Mouse (Mus musculus): ENCODE results near the gene Scrt2.
A peak's percentile ranks its signal among the peaks of the same experiment; 100 is the strongest.

The Scrt2 gene

GRCm38 (mm10) chr2:152081641-152082448, 516 bp downstream of the Scrt2 start:
- DNase-seq (ENCODE audit: low spot score in 2 of 2) = peak; percentile 67 to 68

DNA sequence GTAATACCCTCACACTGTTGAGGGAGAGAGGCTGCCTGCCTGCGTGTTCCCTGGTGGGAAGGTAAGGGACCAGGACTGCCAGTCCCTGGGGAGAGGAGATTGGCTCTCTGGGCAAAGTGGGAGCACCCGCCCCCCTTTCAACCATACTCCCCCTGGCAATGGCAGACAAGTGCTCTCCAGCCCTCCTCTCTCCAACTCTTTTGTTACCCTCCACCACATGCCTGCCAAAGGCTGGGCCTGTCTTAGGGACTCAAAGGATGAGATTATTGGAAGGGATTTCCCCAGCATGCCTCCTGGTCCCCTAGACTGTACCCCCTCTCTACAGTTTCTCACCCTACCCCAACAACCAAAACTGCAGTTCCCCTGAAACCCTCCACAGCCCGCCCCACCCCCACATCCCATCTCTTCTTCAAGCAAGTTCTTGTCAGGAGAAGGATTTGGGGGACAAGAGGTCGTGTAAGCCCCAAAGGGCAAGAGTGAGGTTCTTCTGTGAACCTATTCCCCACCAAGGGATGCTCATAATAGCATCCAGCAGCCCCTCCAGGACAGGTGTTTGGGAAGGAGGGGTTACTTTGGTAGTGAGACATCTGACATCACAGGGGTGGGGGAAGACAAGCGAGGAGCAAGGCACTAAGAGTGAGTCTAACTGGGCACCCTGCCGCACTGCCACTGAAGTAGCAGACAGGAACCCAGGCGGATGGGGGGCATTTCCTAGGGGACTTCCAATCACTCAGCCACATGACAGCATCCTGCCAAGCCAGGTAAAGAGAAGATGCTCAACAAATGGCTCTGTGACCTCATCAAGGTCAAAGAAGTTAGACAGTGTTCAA, 1.3 kb downstream of the Scrt2 start:
- DNase-seq (ENCODE audit: low spot score in 2 of 2) = no peak

DNA sequence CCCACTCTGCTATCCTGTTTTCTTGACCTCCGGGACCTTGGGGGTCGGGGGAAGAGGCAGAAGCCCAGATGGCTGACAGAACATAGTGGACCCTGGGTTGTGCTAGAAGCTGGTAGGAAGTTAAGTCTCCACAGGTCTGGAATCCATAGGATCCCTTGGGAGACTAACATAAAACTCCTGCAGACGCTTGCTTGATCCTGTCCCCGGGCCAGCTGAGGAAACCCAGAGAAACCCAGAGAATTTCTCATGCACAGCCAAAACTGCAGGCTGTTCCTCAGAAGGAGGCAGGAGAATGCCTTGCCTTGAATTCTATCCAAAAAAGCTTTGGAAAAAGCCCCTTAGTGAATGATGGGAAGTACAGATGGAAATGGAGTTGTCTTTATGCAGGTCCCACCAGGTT, 2.1 kb downstream of the Scrt2 start:
- DNase-seq (ENCODE audit: low spot score in 2 of 2) = no peak

DNA sequence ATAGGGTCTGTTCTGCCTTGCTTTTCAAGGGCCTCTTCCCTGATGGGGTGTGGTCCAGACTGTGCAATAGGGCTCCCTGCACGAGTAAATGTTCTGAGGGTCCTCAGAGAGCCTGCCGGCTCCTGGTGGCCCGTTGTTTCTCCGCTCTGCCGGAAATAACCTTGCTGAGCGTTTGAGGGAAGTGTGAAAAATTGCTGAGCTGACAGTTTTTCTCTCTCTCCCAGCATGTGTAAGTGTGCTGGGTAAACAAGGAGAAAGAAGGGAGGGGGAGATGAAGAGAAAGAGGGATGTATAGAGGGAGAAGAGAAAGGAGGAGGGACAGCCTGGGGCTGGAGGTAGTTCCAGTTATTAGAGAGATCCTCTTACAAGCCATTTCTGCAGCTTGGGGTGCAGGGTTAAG, 3.0 kb downstream of the Scrt2 start:
- no peak for DNase-seq (ENCODE audit: low spot score in 2 of 2)

DNA sequence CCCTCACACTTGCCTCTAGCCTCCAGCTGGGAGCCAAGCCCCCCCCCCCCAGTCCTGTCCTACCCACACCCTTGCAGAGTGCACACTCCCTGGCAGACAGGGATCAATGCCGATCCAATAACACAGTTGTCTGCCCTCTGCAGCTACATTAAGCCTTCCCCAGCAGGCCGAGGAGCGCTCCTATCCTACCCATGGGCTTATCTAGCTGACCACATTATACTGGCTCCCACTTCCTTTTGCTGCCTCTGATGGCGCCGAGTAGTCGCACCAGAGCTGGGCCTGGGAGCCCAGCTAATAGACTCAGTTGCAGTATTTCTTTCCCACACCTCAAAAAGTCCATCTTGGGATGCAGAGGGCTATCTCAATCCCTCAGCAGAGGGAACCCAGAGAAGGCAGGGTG, 4.1 kb downstream of the Scrt2 start:
- no peak for DNase-seq (ENCODE audit: low spot score in 2 of 2)

GRCm38 (mm10) chr2:152086451-152086850, 5.1 kb downstream of the Scrt2 start:
- no peak for DNase-seq (ENCODE audit: low spot score in 2 of 2)

GRCm38 (mm10) chr2:152087111-152087510, 5.8 kb downstream of the Scrt2 start:
- DNase-seq (ENCODE audit: low spot score in 2 of 2) = peak in 1 of 2 experiments; percentile 60

DNA sequence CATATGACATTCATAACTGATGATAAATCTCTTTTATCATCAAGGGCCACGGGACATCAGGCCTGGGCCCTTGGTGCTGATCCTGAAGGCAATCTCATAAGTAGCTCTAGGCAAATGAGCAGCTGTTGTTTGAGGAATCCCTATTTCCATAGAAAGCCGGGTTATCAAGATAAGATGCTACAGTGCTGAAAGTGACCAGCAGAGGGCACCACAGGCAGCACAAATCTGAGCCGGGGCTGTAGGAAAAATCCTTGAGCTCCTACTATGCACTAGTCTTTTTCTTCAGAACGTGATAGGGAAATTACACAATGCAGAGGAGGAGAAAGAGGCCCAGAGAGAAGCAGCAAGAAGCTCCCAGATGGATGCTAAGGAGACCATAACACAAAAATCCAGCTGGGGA, 7.7 kb downstream of the Scrt2 start:
- peak in 1 of 2 experiments; percentile 87 for DNase-seq (ENCODE audit: low spot score in 2 of 2)

GRCm38 (mm10) chr2:152089581-152089980, 8.3 kb downstream of the Scrt2 start:
- DNase-seq (ENCODE audit: low spot score in 2 of 2) = no peak

- DNase-seq (ENCODE audit: low spot score in 2 of 2) = no peak
Measured at GRCm38 (mm10) chr2:152090486-152090885, 9.2 kb downstream of the Scrt2 start.

- no peak for DNase-seq (ENCODE audit: low spot score in 2 of 2)
Measured at GRCm38 (mm10) chr2:152091342-152092056, 10.2 kb downstream of the Scrt2 start.

GRCm38 (mm10) chr2:152092927-152093326, 11.6 kb downstream of the Scrt2 start:
- no peak for DNase-seq (ENCODE audit: low spot score in 2 of 2)

DNA sequence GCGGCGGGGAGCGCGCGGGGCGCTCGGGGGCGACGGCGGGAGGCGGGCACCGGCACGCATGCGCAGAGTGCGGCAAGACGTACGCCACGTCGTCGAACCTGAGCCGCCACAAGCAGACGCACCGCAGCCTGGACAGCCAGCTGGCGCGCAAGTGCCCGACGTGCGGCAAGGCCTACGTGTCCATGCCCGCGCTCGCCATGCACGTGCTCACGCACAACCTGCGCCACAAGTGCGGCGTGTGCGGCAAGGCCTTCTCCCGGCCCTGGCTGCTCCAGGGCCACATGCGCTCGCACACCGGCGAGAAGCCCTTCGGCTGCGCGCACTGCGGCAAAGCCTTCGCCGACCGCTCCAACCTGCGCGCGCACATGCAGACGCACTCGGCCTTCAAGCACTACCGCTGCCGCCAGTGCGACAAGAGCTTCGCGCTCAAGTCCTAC, 12.0 kb downstream of the Scrt2 start:
- DNase-seq (ENCODE audit: low spot score in 2 of 2) = no peak

GRCm38 (mm10) chr2:152094856-152095545, 13.7 kb downstream of the Scrt2 start:
- no peak for DNase-seq (ENCODE audit: low spot score in 2 of 2)

GRCm38 (mm10) chr2:152096922-152097321, 15.6 kb downstream of the Scrt2 start:
- DNase-seq (ENCODE audit: low spot score in 2 of 2) = no peak

DNA sequence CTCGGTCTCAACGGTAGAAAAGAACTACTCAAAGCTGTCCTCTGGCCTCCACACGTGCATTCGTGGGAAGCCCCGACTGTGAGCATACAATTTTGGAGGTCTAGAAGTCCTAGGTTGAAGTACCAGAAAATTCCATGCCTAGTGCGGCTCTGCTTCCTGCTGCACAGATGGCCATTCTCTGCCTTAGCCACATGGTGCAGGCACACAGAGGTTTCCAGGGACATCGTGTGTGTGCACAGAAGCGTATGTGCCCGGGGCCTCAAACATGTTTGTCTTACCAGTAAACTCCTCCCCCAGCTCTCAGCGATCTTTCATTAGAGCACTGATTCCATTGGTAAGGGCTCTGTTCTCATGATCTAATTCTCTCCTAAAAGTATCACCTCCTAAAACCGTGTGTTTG, 16.6 kb downstream of the Scrt2 start:
- DNase-seq (ENCODE audit: low spot score in 2 of 2) = no peak

- no peak for DNase-seq (ENCODE audit: low spot score in 2 of 2)
Measured at GRCm38 (mm10) chr2:152099538-152099937, 18.2 kb downstream of the Scrt2 start.

GRCm38 (mm10) chr2:152101761-152102160, 20.4 kb downstream of the Scrt2 start:
- DNase-seq (ENCODE audit: low spot score in 2 of 2) = no peak

GRCm38 (mm10) chr2:152102369-152102768, 21.0 kb downstream of the Scrt2 start:
- no peak for DNase-seq (ENCODE audit: low spot score in 2 of 2)

GRCm38 (mm10) chr2:152104711-152105317, 23.5 kb downstream of the Scrt2 start:
- DNase-seq (ENCODE audit: low spot score in 2 of 2) = no peak

Data from frontal cortex, postnatal 36 days (tissue).